Mouse (Mus musculus) stomach, postnatal 0 days (tissue): Measurements from ENCODE around the gene Fgfr2.

Experiments
- CTCF ChIP-seq: IDR thresholded peaks from 2 replicates; pipeline ENCODE4 v1.5.1; 2016; ENCODE audit warnings: antibody characterized with exemption, low read depth, mild to moderate bottlenecking, moderate library complexity
- EP300 ChIP-seq: optimal IDR thresholded peaks from 2 replicates; pipeline ENCODE3; 2016; ENCODE audit warnings: antibody characterized with exemption

DNA sequence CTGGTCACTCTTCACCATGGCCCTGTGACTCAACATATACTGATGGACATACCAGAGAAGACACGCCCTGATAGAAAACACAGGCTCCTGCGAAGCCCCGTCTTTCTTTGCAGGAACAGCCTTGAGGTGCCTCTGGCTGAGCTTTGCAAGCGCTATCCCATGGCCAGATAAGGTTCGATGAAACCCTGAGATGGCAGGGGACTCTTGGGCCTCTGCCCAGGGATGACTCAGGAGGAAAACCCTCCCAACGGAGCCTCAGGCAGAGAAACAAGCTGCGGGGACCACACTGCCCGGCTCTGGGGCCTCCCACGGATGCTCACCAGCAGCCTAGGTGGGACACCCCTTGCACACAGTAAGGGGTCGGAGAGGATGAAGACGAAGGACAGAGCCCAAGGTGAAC, 115.8 kb downstream of the Fgfr2 start:
- TF ChIP-seq CTCF: no peak
- no peak for TF ChIP-seq EP300
